Mouse (Mus musculus): Measurements from ENCODE around the gene Gm19402. TPM values are rescaled to one million over a fixed set of nuclear protein-coding genes. Genes with fewer than 3 reads are reported as not detected.
"Not testable (repeated sequence)": the region's sequence is repeated elsewhere in the genome, so short reads cannot be mapped to it uniquely, and the experiment has no call there.

Gm19402 gene
- polyA plus RNA-seq, 1 experiment from 2014 or later = not detected

- no peak within 1 kb of the TSS for H3K9ac ChIP-seq (ENCODE audit: low read length)
- H3K4me3 ChIP-seq (ENCODE audit: control insufficient read depth in 1 of 2, insufficient read depth in 1 of 2, low read depth in 1 of 2, low read length in 2 of 2) = no peak within 1 kb of the TSS
- no peak within 1 kb of the TSS for H3K4me2 ChIP-seq (ENCODE audit: low read length)
- no peaks in the 10 kb centered on the region for H3K36me3 ChIP-seq (ENCODE audit: control insufficient read depth, insufficient read depth, low read length)
- 70% methylated on average over 1 of the region's 1 CpGs for WGBS
- H3K4me1 ChIP-seq (ENCODE audit: control insufficient read depth in 2 of 2, insufficient read depth in 2 of 2, low read length in 2 of 2) = no peaks in the 10 kb centered on the region
- H3K27ac ChIP-seq (replicated peaks in 1 of 2; ENCODE audit: control insufficient read depth in 1 of 2, insufficient read depth in 1 of 2, low read depth in 2 of 2, low read length in 2 of 2) = no peak within 1 kb of the TSS
- no peak for ATAC-seq (ENCODE audit: insufficient number of reproducible peaks, insufficient read depth, low FRiP score, low read depth)
- peaks cover 4% of the 10 kb centered on the region; the same call in 1 of the 2 replicates for H3K9me3 ChIP-seq (ENCODE audit: control insufficient read depth, low read length)
- H3K27me3 ChIP-seq (ENCODE audit: control insufficient read depth, insufficient read depth, low read length) = no peaks in the 10 kb centered on the region
These were observed 24.9 kb upstream of the Gm19402 start, which contains the start of gene Gm10142 for GRCm38 (mm10) chr10:77715507-77715906. Gene Gm10142, plus strand, starts transcription at chr10:77715807.

DNA sequence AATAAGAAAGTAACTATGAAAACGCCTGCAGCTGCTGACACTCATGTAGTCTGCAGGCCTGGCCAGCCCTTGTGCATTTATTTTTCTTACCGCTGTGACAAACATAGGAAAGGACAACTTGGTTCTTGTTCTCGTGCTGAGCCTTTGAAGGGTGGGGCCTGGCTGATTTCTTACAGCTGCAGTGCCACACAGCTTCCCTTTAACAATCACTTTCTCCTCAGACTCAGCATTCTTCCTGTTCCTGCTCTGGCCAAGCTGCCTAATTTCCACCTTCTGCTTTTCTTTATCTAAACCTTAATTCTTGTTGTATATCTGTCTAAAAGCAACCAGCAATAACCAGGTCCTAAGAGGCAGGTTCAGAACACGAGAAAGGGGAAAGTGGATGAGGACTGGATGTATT lies 23.2 kb upstream of the Gm19402 start:
- Histone ChIP-seq H3K4me3 (ENCODE audit: control insufficient read depth in 1 of 2, insufficient read depth in 1 of 2, low read depth in 1 of 2, low read length in 2 of 2) (no peak overlapping the region), H3K4me1 (ENCODE audit: control insufficient read depth in 2 of 2, insufficient read depth in 2 of 2, low read length in 2 of 2) (no peaks in the 10 kb centered on the region), H3K36me3 (ENCODE audit: control insufficient read depth, insufficient read depth, low read length) (no peaks in the 10 kb centered on the region), H3K27me3 (ENCODE audit: control insufficient read depth, insufficient read depth, low read length) (no peaks in the 10 kb centered on the region), H3K9me3 (ENCODE audit: control insufficient read depth, low read length) (peaks cover 4% of the 10 kb centered on the region; the same call in 1 of the 2 replicates), H3K27ac (replicated peaks in 1 of 2; ENCODE audit: control insufficient read depth in 1 of 2, insufficient read depth in 1 of 2, low read depth in 2 of 2, low read length in 2 of 2) (no peak overlapping the region), H3K4me2 (ENCODE audit: low read length) (no peak overlapping the region), H3K9ac (ENCODE audit: low read length) (no peak overlapping the region)
- ATAC-seq (ENCODE audit: insufficient number of reproducible peaks, insufficient read depth, low FRiP score, low read depth) = no peak
- 58% methylated on average over 4 of the region's 4 CpGs for WGBS

DNA sequence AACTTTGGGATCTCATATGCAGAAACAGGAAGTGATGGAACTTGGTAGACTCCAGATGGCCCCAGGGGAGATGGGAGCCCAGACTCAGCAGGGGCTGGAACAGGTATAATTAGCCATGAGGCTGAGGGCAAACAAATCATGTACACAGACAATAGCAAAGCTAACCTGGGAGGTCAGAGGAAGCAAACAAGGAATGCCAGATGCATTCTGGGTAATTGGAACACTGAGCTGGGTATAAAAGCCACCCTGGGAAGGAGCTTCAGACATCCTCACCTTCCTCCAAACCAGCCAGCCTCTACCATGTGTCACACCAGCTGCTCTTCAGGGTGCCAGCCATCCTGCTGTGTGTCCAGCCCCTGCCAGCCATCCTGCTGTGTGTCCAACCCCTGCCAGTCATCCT lies 20.6 kb upstream of the Gm19402 start, which contains the start of gene Gm10024:
Gm10024 (plus strand) TSS at position 301 of the 400 bp plus-strand sequence.
- H3K27ac ChIP-seq (replicated peaks in 1 of 2; ENCODE audit: control insufficient read depth in 1 of 2, insufficient read depth in 1 of 2, low read depth in 2 of 2, low read length in 2 of 2); H3K36me3 ChIP-seq (ENCODE audit: control insufficient read depth, insufficient read depth, low read length); H3K9ac ChIP-seq (ENCODE audit: low read length); H3K9me3 ChIP-seq (ENCODE audit: control insufficient read depth, low read length); H3K27me3 ChIP-seq (ENCODE audit: control insufficient read depth, insufficient read depth, low read length); H3K4me2 ChIP-seq (ENCODE audit: low read length); H3K4me1 ChIP-seq (ENCODE audit: control insufficient read depth in 2 of 2, insufficient read depth in 2 of 2, low read length in 2 of 2); ATAC-seq (ENCODE audit: insufficient number of reproducible peaks, insufficient read depth, low FRiP score, low read depth); H3K4me3 ChIP-seq (ENCODE audit: control insufficient read depth in 1 of 2, insufficient read depth in 1 of 2, low read depth in 1 of 2, low read length in 2 of 2): not testable (repeated sequence)

GRCm38 (mm10) chr10:77709831-77710230 lies 19.3 kb upstream of the Gm19402 start:
- Histone ChIP-seq H3K4me3 (ENCODE audit: control insufficient read depth in 1 of 2, insufficient read depth in 1 of 2, low read depth in 1 of 2, low read length in 2 of 2) (no peak overlapping the region), H3K27ac (replicated peaks in 1 of 2; ENCODE audit: control insufficient read depth in 1 of 2, insufficient read depth in 1 of 2, low read depth in 2 of 2, low read length in 2 of 2) (no peak overlapping the region), H3K4me2 (ENCODE audit: low read length) (no peak overlapping the region), H3K9me3 (ENCODE audit: control insufficient read depth, low read length) (peaks cover 3% of the 10 kb centered on the region; the same call in 1 of the 2 replicates), H3K9ac (ENCODE audit: low read length) (no peak overlapping the region), H3K27me3 (ENCODE audit: control insufficient read depth, insufficient read depth, low read length) (no peaks in the 10 kb centered on the region), H3K4me1 (ENCODE audit: control insufficient read depth in 2 of 2, insufficient read depth in 2 of 2, low read length in 2 of 2) (no peaks in the 10 kb centered on the region), H3K36me3 (ENCODE audit: control insufficient read depth, insufficient read depth, low read length) (no peaks in the 10 kb centered on the region)
- no peak for ATAC-seq (ENCODE audit: insufficient number of reproducible peaks, insufficient read depth, low FRiP score, low read depth)
- WGBS = 70% methylated on average over 3 of the region's 3 CpGs

DNA sequence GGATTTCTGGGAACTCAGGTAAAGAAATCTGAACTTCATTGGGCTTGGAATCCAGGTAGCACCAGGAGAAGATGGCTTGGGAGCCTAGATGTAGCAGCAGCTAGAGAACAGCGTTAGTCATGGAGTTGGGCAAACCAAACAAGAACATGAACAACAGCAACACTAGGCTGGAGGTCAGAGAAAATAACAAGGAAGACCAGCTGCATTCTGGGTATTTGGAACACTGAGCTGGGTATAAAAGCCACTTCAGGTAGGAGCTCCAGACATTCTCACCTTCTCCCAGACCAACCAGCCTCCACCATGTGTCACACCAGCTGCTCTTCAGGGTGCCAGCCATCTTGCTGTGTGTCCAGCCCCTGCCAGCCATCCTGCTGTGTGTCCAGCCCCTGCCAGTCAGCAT lies 15.8 kb upstream of the Gm19402 start, which contains the start of gene Gm10272:
Gm10272 (plus strand) TSS at position 301 of the 400 bp plus-strand sequence.
- ATAC-seq (ENCODE audit: insufficient number of reproducible peaks, insufficient read depth, low FRiP score, low read depth) = no peak
- no peak within 1 kb of the TSS for H3K4me3 ChIP-seq (ENCODE audit: control insufficient read depth in 1 of 2, insufficient read depth in 1 of 2, low read depth in 1 of 2, low read length in 2 of 2)
- 86% methylated on average over 1 of the region's 1 CpGs for WGBS

GRCm38 (mm10) chr10:77697133-77697532 lies 6.6 kb upstream of the Gm19402 start, which contains the start of gene Gm9508:
Gene Gm9508, minus strand, starts transcription at chr10:77697233.
- H3K27me3 ChIP-seq (ENCODE audit: control insufficient read depth, insufficient read depth, low read length) = 0 out of 2 replicates have a peak, but pooled peaks cover 4% of the 10 kb centered on the region
- no peak within 1 kb of the TSS for H3K4me2 ChIP-seq (ENCODE audit: low read length)
- no peak for ATAC-seq (ENCODE audit: insufficient number of reproducible peaks, insufficient read depth, low FRiP score, low read depth)
- no peak within 1 kb of the TSS for H3K27ac ChIP-seq (replicated peaks in 1 of 2; ENCODE audit: control insufficient read depth in 1 of 2, insufficient read depth in 1 of 2, low read depth in 2 of 2, low read length in 2 of 2)
- no peaks in the 10 kb centered on the region for H3K36me3 ChIP-seq (ENCODE audit: control insufficient read depth, insufficient read depth, low read length)
- peaks cover 7% of the 10 kb centered on the region; the same call in 1 of the 2 replicates for H3K9me3 ChIP-seq (ENCODE audit: control insufficient read depth, low read length)
- H3K4me3 ChIP-seq (ENCODE audit: control insufficient read depth in 1 of 2, insufficient read depth in 1 of 2, low read depth in 1 of 2, low read length in 2 of 2) = no peak within 1 kb of the TSS
- H3K4me1 ChIP-seq (ENCODE audit: control insufficient read depth in 2 of 2, insufficient read depth in 2 of 2, low read length in 2 of 2) = no peaks in the 10 kb centered on the region
- no peak within 1 kb of the TSS for H3K9ac ChIP-seq (ENCODE audit: low read length)
- WGBS = 30% methylated on average over 4 of the region's 4 CpGs

More for the DNA sequence above, 15.8 kb upstream of the Gm19402 start, which contains the start of gene Gm10272:
- H3K9ac ChIP-seq (ENCODE audit: low read length) = no peak within 1 kb of the TSS
- H3K36me3 ChIP-seq (ENCODE audit: control insufficient read depth, insufficient read depth, low read length) = no peaks in the 10 kb centered on the region
- H3K9me3 ChIP-seq (ENCODE audit: control insufficient read depth, low read length) = peaks cover 4% of the 10 kb centered on the region; the same call in 1 of the 2 replicates
- no peaks in the 10 kb centered on the region for H3K27me3 ChIP-seq (ENCODE audit: control insufficient read depth, insufficient read depth, low read length)
- no peaks in the 10 kb centered on the region for H3K4me1 ChIP-seq (ENCODE audit: control insufficient read depth in 2 of 2, insufficient read depth in 2 of 2, low read length in 2 of 2)
- no peak within 1 kb of the TSS for H3K4me2 ChIP-seq (ENCODE audit: low read length)
- no peak within 1 kb of the TSS for H3K27ac ChIP-seq (replicated peaks in 1 of 2; ENCODE audit: control insufficient read depth in 1 of 2, insufficient read depth in 1 of 2, low read depth in 2 of 2, low read length in 2 of 2)

DNA sequence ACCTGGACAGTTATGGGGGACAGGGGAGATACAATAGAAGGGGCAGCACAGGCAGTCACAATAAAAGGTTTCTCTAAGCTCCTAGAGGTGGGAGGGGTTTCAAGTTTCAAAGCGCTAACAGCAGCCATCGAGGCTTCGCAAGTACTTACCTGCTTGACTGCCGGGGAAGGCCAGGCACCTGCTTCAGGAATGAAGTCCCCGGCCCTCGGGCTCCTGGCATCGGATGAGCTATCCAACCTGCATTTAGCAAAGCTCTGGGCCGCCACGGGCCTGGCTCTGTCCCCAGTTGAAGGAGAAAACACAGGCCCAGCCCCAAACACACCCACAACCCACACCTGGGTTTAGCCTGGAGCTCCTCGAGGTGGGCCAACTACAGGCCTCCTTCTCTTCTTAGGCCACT lies 3.5 kb downstream of the Gm19402 start:
- 29% methylated on average over 10 of the region's 10 CpGs for WGBS

More for the DNA sequence above, 3.5 kb downstream of the Gm19402 start:
- no peak overlapping the region for H3K4me2 ChIP-seq (ENCODE audit: low read length)
- H3K9me3 ChIP-seq (ENCODE audit: control insufficient read depth, low read length) = no peaks in the 10 kb centered on the region
- peaks cover 4 to 8% of the 10 kb centered on the region in 2 experiments; a peak in 2 of 4 replicates for H3K4me1 ChIP-seq (ENCODE audit: control insufficient read depth in 2 of 2, insufficient read depth in 2 of 2, low read length in 2 of 2)
- no peak overlapping the region for H3K9ac ChIP-seq (ENCODE audit: low read length)
- H3K27ac ChIP-seq (replicated peaks in 1 of 2; ENCODE audit: control insufficient read depth in 1 of 2, insufficient read depth in 1 of 2, low read depth in 2 of 2, low read length in 2 of 2) = no peak overlapping the region
- peaks cover 68% of the 10 kb centered on the region for H3K27me3 ChIP-seq (ENCODE audit: control insufficient read depth, insufficient read depth, low read length)
- no peak for ATAC-seq (ENCODE audit: insufficient number of reproducible peaks, insufficient read depth, low FRiP score, low read depth)
- H3K4me3 ChIP-seq (ENCODE audit: control insufficient read depth in 1 of 2, insufficient read depth in 1 of 2, low read depth in 1 of 2, low read length in 2 of 2) = no peak overlapping the region
- H3K36me3 ChIP-seq (ENCODE audit: control insufficient read depth, insufficient read depth, low read length) = no peaks in the 10 kb centered on the region
